Mouse (Mus musculus) 416B (cell line): ENCODE results near the gene Mpc1.
"Not testable (repeated sequence)": the region's sequence is repeated elsewhere in the genome, so short reads cannot be mapped to it uniquely, and the experiment has no call there.

Source experiments
- DNase-seq: peaks from one replicate; pipeline ENCODE4 v3.0.0; 2011; ENCODE audit warnings: low read depth

Gene Mpc1

GRCm38 (mm10) chr17:8328511-8329174 lies 45.9 kb downstream of the Mpc1 start:
- DNase-seq, result no peak

GRCm38 (mm10) chr17:8330602-8331001 lies 47.9 kb downstream of the Mpc1 start:
- no peak for DNase-seq

GRCm38 (mm10) chr17:8337159-8337558 lies 54.5 kb downstream of the Mpc1 start, which contains the start of gene Prr18:
TSS of gene Prr18 (plus strand) at chr17:8337459.
- DNase-seq, result not testable (repeated sequence)

- DNase-seq, result no peak
These were observed 57.1 kb downstream of the Mpc1 start for GRCm38 (mm10) chr17:8339666-8340374.

- no peak for DNase-seq
These were observed 58.0 kb downstream of the Mpc1 start for GRCm38 (mm10) chr17:8340407-8341359.

- DNase-seq, result no peak
These were observed 58.8 kb downstream of the Mpc1 start for GRCm38 (mm10) chr17:8341360-8341963.

GRCm38 (mm10) chr17:8342706-8343105 lies 60.0 kb downstream of the Mpc1 start:
- peak; percentile 43 for DNase-seq

- DNase-seq, result no peak
These were observed 60.7 kb downstream of the Mpc1 start for GRCm38 (mm10) chr17:8343416-8343815.
